ENCODE assay signal across 8 mouse cellular contexts in the genomic region with DNA sequence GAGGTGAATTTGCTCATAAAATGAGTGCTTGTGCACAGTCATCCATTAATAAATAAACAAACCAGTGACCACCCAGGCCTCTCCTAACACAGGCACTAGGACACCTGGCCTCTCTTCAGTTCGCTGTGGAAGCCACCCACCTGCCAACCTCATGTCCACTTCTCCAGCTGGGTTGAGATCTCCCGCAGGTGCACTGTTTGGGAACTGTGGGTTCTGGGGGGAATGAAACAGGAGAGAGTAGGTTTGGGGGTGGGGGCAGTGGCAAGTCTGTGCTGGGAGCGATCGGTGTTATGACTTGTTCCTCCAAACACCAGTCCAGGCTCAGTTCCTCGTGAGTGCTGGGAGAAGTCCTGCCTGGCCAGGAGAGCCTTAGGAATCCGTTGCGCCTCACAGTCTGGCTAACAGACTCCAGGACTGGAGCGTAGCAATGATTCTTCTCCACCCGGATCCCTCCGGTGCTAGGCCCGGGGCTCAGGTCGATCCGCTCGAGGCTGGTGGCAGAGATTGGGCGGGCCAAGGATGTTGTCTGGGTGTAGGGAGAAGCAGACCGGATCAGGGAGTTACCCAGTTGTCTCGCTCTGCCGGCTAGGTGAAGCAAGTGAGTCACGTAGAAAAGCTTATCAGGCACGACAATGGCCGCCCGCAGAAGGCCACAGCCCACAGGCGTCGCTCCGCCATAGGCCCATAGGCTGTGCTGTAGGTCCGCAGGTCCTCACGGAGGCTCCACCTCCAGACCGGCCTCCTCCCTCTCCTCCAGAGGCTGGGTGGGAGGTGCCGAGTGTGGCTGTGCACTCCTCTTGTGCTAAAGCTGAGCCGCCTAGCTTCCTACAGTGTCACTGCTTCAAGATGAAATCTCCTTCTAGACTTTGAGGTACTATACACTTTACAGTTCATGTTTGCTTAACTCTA. TPM values are rescaled to one million over a fixed set of nuclear protein-coding genes. Genes with fewer than 3 reads are reported as not detected.
DNase-seq lines count a peak whose midpoint lies in the region; ATAC-seq and TF ChIP-seq lines count a peak whose summit lies in the region.

Fam3a (minus strand) TSS at position 738 of the 909 bp plus-strand sequence.
Ikbkg (plus strand) TSS at position 756 of the 909 bp plus-strand sequence.

- peak; percentile 77 to 81 for DNase-seq in CD8-positive naive resting alpha-beta T cell, adult 2 months (ENCODE audit: low read depth in 2 of 2, low spot score in 2 of 2)
- peak; percentile 66 for DNase-seq in c-Kit-positive CD71-negative TER-119-negative erythroid progenitor cells, embryonic 14.5 days (ENCODE audit: low read depth)
- peak; percentile 77 for DNase-seq in forebrain, embryonic 10.5 days (ENCODE audit: extremely low spot score, low spot score)
- DNase-seq in kidney, postnatal 36 days: peak; percentile 85 to 90

- peak within 1 kb of the TSS; percentile 66 for H3K4me2 ChIP-seq in heart, embryonic 15.5 days
- peak within 1 kb of the TSS; percentile 79 for H3K4me2 ChIP-seq in liver, embryonic 16.5 days (ENCODE audit: low read depth, low read length)
- H3K4me2 ChIP-seq in neural tube, embryonic 13.5 days: peak within 1 kb of the TSS; percentile 64

- no peaks in the 10 kb centered on the region for H3K9me3 ChIP-seq in forebrain, embryonic 10.5 days
- H3K9me3 ChIP-seq in heart, embryonic 15.5 days (replicated peaks): no peaks in the 10 kb centered on the region
- H3K9me3 ChIP-seq in liver, embryonic 16.5 days (replicated peaks; ENCODE audit: control insufficient read depth, low read length): no peaks in the 10 kb centered on the region
- H3K9me3 ChIP-seq in neural tube, embryonic 13.5 days: no peaks in the 10 kb centered on the region

- peaks cover 6% of the 10 kb centered on the region for H3K4me1 ChIP-seq in forebrain, embryonic 10.5 days
- 0 out of 2 replicates have a peak, but pooled peaks cover 3% of the 10 kb centered on the region for H3K4me1 ChIP-seq in heart, embryonic 15.5 days (replicated peaks)
- peaks cover 12% of the 10 kb centered on the region for H3K4me1 ChIP-seq in liver, embryonic 16.5 days (ENCODE audit: control insufficient read depth, low read depth, low read length)
- H3K4me1 ChIP-seq in neural tube, embryonic 13.5 days (replicated peaks): peaks cover 16% of the 10 kb centered on the region; the same call in 1 of the 2 replicates
- H3K4me1 ChIP-seq in testis, adult 2 months (ENCODE audit: control insufficient read depth, insufficient read depth, low read length): peaks cover 3% of the 10 kb centered on the region

- peak; percentile 39; the same call in 1 of the 2 replicates for TF ChIP-seq POLR2A in testis, adult 2 months (IDR thresholded peaks at IDR 0.05; ENCODE audit: control insufficient read depth, low read depth, low read length)

- H3K27me3 ChIP-seq in forebrain, embryonic 10.5 days (ENCODE audit: poor library complexity, severe bottlenecking): no peaks in the 10 kb centered on the region
- no peaks in the 10 kb centered on the region for H3K27me3 ChIP-seq in heart, embryonic 15.5 days
- H3K27me3 ChIP-seq in liver, embryonic 16.5 days (ENCODE audit: control insufficient read depth, insufficient read depth, low read depth, low read length): no peaks in the 10 kb centered on the region
- no peaks in the 10 kb centered on the region for H3K27me3 ChIP-seq in neural tube, embryonic 13.5 days
- H3K27me3 ChIP-seq in testis, adult 2 months (ENCODE audit: control insufficient read depth, insufficient read depth, low read length): no peaks in the 10 kb centered on the region

- 21% methylated on average over 29 of the region's 30 CpGs for WGBS in forebrain, embryonic 10.5 days
- WGBS in heart, embryonic 15.5 days: 16% methylated on average over 30 of the region's 30 CpGs
- 20% methylated on average over 30 of the region's 30 CpGs for WGBS in liver, embryonic 16.5 days (ENCODE audit: insufficient replicate concordance)
- WGBS in neural tube, embryonic 13.5 days: 22% methylated on average over 30 of the region's 30 CpGs

- peaks cover 4% of the 10 kb centered on the region; the same call in 1 of the 2 replicates for H3K36me3 ChIP-seq in forebrain, embryonic 10.5 days (replicated peaks)
- no peaks in the 10 kb centered on the region for H3K36me3 ChIP-seq in heart, embryonic 15.5 days
- no peaks in the 10 kb centered on the region for H3K36me3 ChIP-seq in liver, embryonic 16.5 days (ENCODE audit: control insufficient read depth, insufficient read depth)
- H3K36me3 ChIP-seq in neural tube, embryonic 13.5 days: no peaks in the 10 kb centered on the region
- no peaks in the 10 kb centered on the region for H3K36me3 ChIP-seq in testis, adult 2 months (ENCODE audit: control insufficient read depth, insufficient read depth, low read length)

- H3K9ac ChIP-seq in heart, embryonic 15.5 days: peak within 1 kb of the TSS; percentile 65
- H3K9ac ChIP-seq in liver, embryonic 16.5 days (ENCODE audit: low read depth, low read length): peak within 1 kb of the TSS; percentile 80
- peak within 1 kb of the TSS; percentile 79 for H3K9ac ChIP-seq in neural tube, embryonic 13.5 days

- peak; percentile 100 for ATAC-seq in heart, embryonic 15.5 days (replicated peaks; ENCODE audit: insufficient number of reproducible peaks, insufficient read depth, low FRiP score, low read depth)
- peak; percentile 100 for ATAC-seq in liver, embryonic 16.5 days (ENCODE audit: low read depth)
- ATAC-seq in neural tube, embryonic 13.5 days (ENCODE audit: low read depth): peak; percentile 100

- H3K4me3 ChIP-seq in forebrain, embryonic 10.5 days: peak within 1 kb of the TSS; percentile 62
- H3K4me3 ChIP-seq in heart, embryonic 15.5 days: peak within 1 kb of the TSS; percentile 62
- peak within 1 kb of the TSS; percentile 70 for H3K4me3 ChIP-seq in liver, embryonic 16.5 days (ENCODE audit: low read depth, low read length)
- peak within 1 kb of the TSS; percentile 51 for H3K4me3 ChIP-seq in neural tube, embryonic 13.5 days
- peak within 1 kb of the TSS; percentile 77 for H3K4me3 ChIP-seq in testis, adult 2 months (ENCODE audit: control insufficient read depth, low read depth, low read length)

- no peak for TF ChIP-seq CTCF in testis, adult 2 months (IDR thresholded peaks at IDR 0.05; ENCODE audit: control insufficient read depth, insufficient read depth, insufficient replicate concordance, low read depth, low read length)

- peak within 1 kb of the TSS; percentile 92 for H3K27ac ChIP-seq in forebrain, embryonic 10.5 days
- peak within 1 kb of the TSS; percentile 88 for H3K27ac ChIP-seq in heart, embryonic 15.5 days
- H3K27ac ChIP-seq in liver, embryonic 16.5 days (ENCODE audit: low read length): peak within 1 kb of the TSS; percentile 96
- H3K27ac ChIP-seq in neural tube, embryonic 13.5 days (replicated peaks): peak within 1 kb of the TSS; percentile 88
- H3K27ac ChIP-seq in testis, adult 2 months (ENCODE audit: control insufficient read depth, insufficient read depth, low read depth, low read length): peak within 1 kb of the TSS; percentile 36; the same call in 1 of the 2 replicates

RNA-seq across cellular contexts. Expression of gene Fam3a, which starts in this region (rescaled TPM):
- polyA plus RNA-seq in forebrain, embryonic 10.5 days (2016; fragmentation: Nextera tagmentation; extraction: Ambion mirVana): 22.8 and 23.7 TPM in 2 replicates
- 26.8 and 31.2 TPM in 2 replicates for polyA plus RNA-seq in heart, embryonic 15.5 days (2015; fragmentation: Nextera tagmentation; extraction: Ambion mirVana)
- 13.1 and 14.2 TPM in 2 replicates for polyA plus RNA-seq in liver, embryonic 16.5 days (2015; fragmentation: Nextera tagmentation; extraction: Ambion mirVana)
- polyA plus RNA-seq in neural tube, embryonic 13.5 days (2015; fragmentation: Nextera tagmentation; extraction: Ambion mirVana): 32.0 and 34.4 TPM in 2 replicates
- 5.6 and 6.5 TPM in 2 replicates for polyA plus RNA-seq in testis, adult 2 months (2012; rRNA removed)

RNA-seq across cellular contexts. Expression of gene Ikbkg, which starts in this region (rescaled TPM):
- polyA plus RNA-seq in forebrain, embryonic 10.5 days (2016; fragmentation: Nextera tagmentation; extraction: Ambion mirVana): 18.9 and 20.9 TPM in 2 replicates
- 18.2 and 18.9 TPM in 2 replicates for polyA plus RNA-seq in heart, embryonic 15.5 days (2015; fragmentation: Nextera tagmentation; extraction: Ambion mirVana)
- polyA plus RNA-seq in liver, embryonic 16.5 days (2015; fragmentation: Nextera tagmentation; extraction: Ambion mirVana): 29.4 and 29.7 TPM in 2 replicates
- 16.7 and 16.8 TPM in 2 replicates for polyA plus RNA-seq in neural tube, embryonic 13.5 days (2015; fragmentation: Nextera tagmentation; extraction: Ambion mirVana)
- 2.1 and 2.9 TPM in 2 replicates for polyA plus RNA-seq in testis, adult 2 months (2012; rRNA removed)

Comparison
In these comparisons a context has a peak if more than half of its experiments do, and no peak if none do; other contexts are left out.
1. Peak in every context shown above with its lines: DNase-seq, ATAC-seq, H3K4me3 ChIP-seq and H3K27ac ChIP-seq.
2. H3K27ac ChIP-seq: peak in every context shown above with its lines; median percentile 96 in liver, embryonic 16.5 days; 92 in forebrain, embryonic 10.5 days; 88 in heart, embryonic 15.5 days; 88 in neural tube, embryonic 13.5 days; 36 in testis, adult 2 months.